Comparison of ENCODE assay signal across 8 mouse cellular contexts in the genomic region with DNA sequence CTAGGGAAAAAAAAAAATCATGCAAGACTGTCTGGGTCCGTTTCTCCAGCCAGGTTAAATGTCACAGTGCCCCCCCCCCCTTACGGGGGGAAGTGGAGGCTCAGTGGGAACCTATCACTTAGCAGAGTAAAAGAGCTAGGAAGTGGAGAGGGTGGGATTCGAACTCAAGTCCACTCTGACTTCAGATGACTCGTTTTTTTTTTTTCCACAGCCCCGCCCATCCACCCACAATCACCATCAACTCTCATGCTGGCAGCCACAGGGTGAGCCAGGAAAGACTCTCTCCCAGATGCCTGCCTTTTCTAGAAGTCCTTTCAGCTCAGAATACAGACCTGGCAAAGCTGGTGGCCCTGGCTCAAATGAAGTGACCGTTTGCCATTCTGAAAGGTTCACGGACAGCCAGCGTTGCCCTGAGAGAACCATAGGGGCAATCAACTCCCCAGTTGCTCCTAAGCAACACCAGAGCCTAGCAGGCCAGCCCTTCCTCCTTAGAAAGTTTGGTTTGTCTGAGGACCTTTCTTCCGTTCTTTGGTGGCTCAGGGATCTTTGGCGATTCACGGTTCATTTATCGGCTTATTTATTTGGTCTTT. TPM values are rescaled to one million over a fixed set of nuclear protein-coding genes. Genes with fewer than 3 reads are reported as not detected.
DNase-seq lines count a peak whose midpoint lies in the region; ATAC-seq and TF ChIP-seq lines count a peak whose summit lies in the region.

No protein-coding gene starts in this region.

- no peaks in the 10 kb centered on the region for H3K36me3 ChIP-seq in liver, embryonic 12.5 days

- ATAC-seq in liver, embryonic 12.5 days, result no peak

- H3K27ac ChIP-seq in gastrocnemius, adult 2 months, result peak overlapping the region; percentile 83
- H3K27ac ChIP-seq in left cerebral cortex, adult 2 months, result peak overlapping the region; percentile 33; the same call in 1 of the 2 replicates
- H3K27ac ChIP-seq in liver, embryonic 12.5 days, result peak overlapping the region; percentile 98

- 34% methylated on average over 12 of the region's 12 CpGs for WGBS in liver, embryonic 12.5 days (ENCODE audit: insufficient replicate concordance)

- H3K4me2 ChIP-seq in liver, embryonic 12.5 days, result peak overlapping the region; percentile 71

- DNase-seq in gastrocnemius, adult 2 months, result no peak
- DNase-seq in gastrocnemius, postnatal 25 days, result no peak
- peak in 1 of 2 experiments; percentile 24 for DNase-seq in left cerebral cortex, adult 2 months (ENCODE audit: extremely low spot score in 1 of 2, low spot score in 2 of 2)
- DNase-seq in left cerebral cortex, postnatal 10 days (ENCODE audit: extremely low spot score in 1 of 2, low spot score in 2 of 2), result no peak
- DNase-seq in c-Kit-negative CD71-positive TER-119-positive erythroid progenitor cells, embryonic 14.5 days (ENCODE audit: low read depth, low spot score), result peak; percentile 51
- no peak for DNase-seq in adrenal gland, adult 18-20 months (ENCODE audit: low spot score in 2 of 2)
- no peak for DNase-seq in thymus, postnatal 25 days

- H3K27me3 ChIP-seq in liver, embryonic 12.5 days (replicated peaks), result no peaks in the 10 kb centered on the region

- H3K9ac ChIP-seq in liver, embryonic 12.5 days, result peak overlapping the region; percentile 72

- no peaks in the 10 kb centered on the region for H3K9me3 ChIP-seq in liver, embryonic 12.5 days (replicated peaks)

- H3K4me3 ChIP-seq in gastrocnemius, adult 2 months, result peak overlapping the region; percentile 60
- H3K4me3 ChIP-seq in left cerebral cortex, adult 2 months, result no peak overlapping the region
- peak overlapping the region; percentile 27 for H3K4me3 ChIP-seq in liver, embryonic 12.5 days

- intact Hi-C loops in gastrocnemius, adult 2 months (cut with DNase I), result no loop called here
- intact Hi-C loops in left cerebral cortex, adult 2 months (cut with DNase I), result no loop called here
- intact Hi-C loops in left cerebral cortex, postnatal 10 days (cut with DNase I), result no loop called here

- no peak for TF ChIP-seq CTCF in gastrocnemius, adult 2 months (IDR thresholded peaks at IDR 0.05)
- TF ChIP-seq CTCF in left cerebral cortex, adult 2 months (IDR thresholded peaks at IDR 0.05), result no peak

- H3K4me1 ChIP-seq in liver, embryonic 12.5 days, result peaks cover 62% of the 10 kb centered on the region

RNA-seq across cellular contexts. Expression of a gene that starts 13.5 kb away (rescaled TPM):
- total RNA-seq in gastrocnemius, adult 2 months (2021), result 10 to 100 TPM; 16.9 to 33.9 TPM
- 10 to 100 TPM; 28.6 to 38.0 TPM for total RNA-seq in gastrocnemius, postnatal 25 days (2021)
- total RNA-seq in left cerebral cortex, adult 2 months (2021), result 10 to 100 TPM; 29.5 to 34.3 TPM
- total RNA-seq in left cerebral cortex, postnatal 10 days (2021), result 10 to 100 TPM; 27.1 to 27.6 TPM
- polyA plus RNA-seq in liver, embryonic 12.5 days (2016; fragmentation: Nextera tagmentation; extraction: Ambion mirVana), result 161 and 169 TPM in 2 replicates
- 100 to 1,000 TPM in 1 of 2 experiments, 10 to 100 TPM in 1; 74.4 to 136 TPM for total RNA-seq in adrenal gland, adult 18-20 months (2021)

Comparison
In these comparisons a context has a peak if more than half of its experiments do, and no peak if none do; other contexts are left out.
1. H3K27ac ChIP-seq: peak in every context shown above with its lines; median percentile 98 in liver, embryonic 12.5 days; 83 in gastrocnemius, adult 2 months; 33 in left cerebral cortex, adult 2 months.